11 mouse cellular contexts compared by ENCODE assay signal in the genomic region with DNA sequence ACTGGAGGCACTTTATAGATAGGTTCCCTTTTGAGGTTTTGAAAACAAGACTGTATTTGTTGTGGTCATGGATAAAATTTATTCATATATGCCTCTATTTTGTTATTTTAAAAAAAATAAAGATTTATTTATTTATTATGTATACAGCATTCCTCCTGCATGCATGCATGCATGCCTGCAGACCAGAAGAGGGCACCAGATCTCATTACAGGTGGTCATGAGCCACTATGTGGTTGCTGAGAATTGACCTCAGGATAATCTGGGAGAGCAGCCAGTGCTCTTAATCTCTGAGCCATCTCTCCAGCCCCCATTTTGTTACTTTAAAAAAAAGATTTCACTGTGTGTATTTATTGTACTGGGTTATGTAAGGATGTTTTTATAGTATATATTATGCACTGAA. TPM values are rescaled to one million over a fixed set of nuclear protein-coding genes. Genes with fewer than 3 reads are reported as not detected.
DNase-seq lines count a peak whose midpoint lies in the region; TF ChIP-seq lines count a peak whose summit lies in the region.
"Had no signal": no experiment of that assay in that cellular context is flagged by ENCODE, and none has a peak within 500 bp of the region (broad histone marks: within the 10 kb centered on the region; RNA-seq: fewer than 3 reads in every experiment).

No protein-coding gene starts in this region.

- no peak overlapping the region for H3K4me3 ChIP-seq in heart, embryonic 10.5 days
- H3K4me3 ChIP-seq in lung, adult 2 months (replicated peaks; ENCODE audit: extremely low read depth, low read depth, low read length), result no peak overlapping the region
- H3K4me3 ChIP-seq in cortical plate, adult 2 months (ENCODE audit: insufficient read depth, low read length), result no peak overlapping the region
- H3K4me3 ChIP-seq: embryonic facial prominence, embryonic 15.5 days; limb, embryonic 13.5 days; midbrain, embryonic 13.5 days had no signal

- TF ChIP-seq CTCF in lung, adult 2 months (IDR thresholded peaks at IDR 0.05; ENCODE audit: insufficient read depth, low read length), result peak; percentile 61
- peak; percentile 48 for TF ChIP-seq CTCF in cortical plate, adult 2 months (IDR thresholded peaks at IDR 0.05; ENCODE audit: extremely low read depth, insufficient read depth, low read length)

- H3K27me3 ChIP-seq in heart, embryonic 10.5 days (ENCODE audit: insufficient read depth, poor library complexity, severe bottlenecking), result no peaks in the 10 kb centered on the region
- H3K27me3 ChIP-seq: embryonic facial prominence, embryonic 15.5 days; limb, embryonic 13.5 days; midbrain, embryonic 13.5 days had no signal

- 0 out of 2 replicates have a peak, but pooled peaks cover under 1% of the 10 kb centered on the region for H3K4me1 ChIP-seq in heart, embryonic 10.5 days
- no peaks in the 10 kb centered on the region for H3K4me1 ChIP-seq in lung, adult 2 months (ENCODE audit: control insufficient read depth, insufficient read depth, low read length)
- no peaks in the 10 kb centered on the region for H3K4me1 ChIP-seq in cortical plate, adult 2 months (ENCODE audit: control insufficient read depth, insufficient read depth, low read length)
- H3K4me1 ChIP-seq: embryonic facial prominence, embryonic 15.5 days; limb, embryonic 13.5 days; midbrain, embryonic 13.5 days had no signal

- intact Hi-C loops in heart, postnatal 36 days (cut with DNase I), result loop anchor here (5.0 kb wide), 2 partner anchors 46 to 171 kb away; no protein-coding TSS in a partner anchor
- intact Hi-C loops in left cerebral cortex, postnatal 4 days (cut with DNase I), result no loop called here

- H3K36me3 ChIP-seq in heart, embryonic 10.5 days, result no peaks in the 10 kb centered on the region
- H3K36me3 ChIP-seq: embryonic facial prominence, embryonic 15.5 days; limb, embryonic 13.5 days; midbrain, embryonic 13.5 days had no signal

- H3K9me3 ChIP-seq in heart, embryonic 10.5 days, result no peaks in the 10 kb centered on the region
- H3K9me3 ChIP-seq: embryonic facial prominence, embryonic 15.5 days; midbrain, embryonic 13.5 days had no signal

- no peak for TF ChIP-seq POLR2A in lung, adult 2 months (IDR thresholded peaks at IDR 0.05; ENCODE audit: borderline replicate concordance, extremely low read depth, low read depth, low read length)
- TF ChIP-seq POLR2A in cortical plate, adult 2 months (IDR thresholded peaks at IDR 0.05; ENCODE audit: extremely low read depth, insufficient read depth, low read length), result no peak

- peak; percentile 28 for DNase-seq in heart, embryonic 10.5 days (ENCODE audit: low spot score)
- no peak for DNase-seq in heart, postnatal 36 days
- no peak for DNase-seq in lung, adult 2 months
- no peak for DNase-seq in lung, postnatal 4 days
- DNase-seq in ES-CJ7 (ENCODE audit: low read depth, low spot score), result peak; percentile 20
- DNase-seq in left cerebral cortex, postnatal 4 days, result no peak
- DNase-seq: gastrocnemius, postnatal 36 days had no signal

- no peak overlapping the region for H3K27ac ChIP-seq in heart, embryonic 10.5 days
- no peak overlapping the region for H3K27ac ChIP-seq in cortical plate, adult 2 months (ENCODE audit: insufficient read depth, low read length)
- H3K27ac ChIP-seq: embryonic facial prominence, embryonic 15.5 days; limb, embryonic 13.5 days; midbrain, embryonic 13.5 days had no signal

RNA-seq across cellular contexts. Expression of gene Klhl31, which starts 25.5 kb away (rescaled TPM):
- 35.8 and 68.3 TPM in 2 replicates for polyA plus RNA-seq in heart, embryonic 10.5 days (2016; fragmentation: Nextera tagmentation; extraction: Ambion mirVana)
- 100 to 1,000 TPM; 133 to 143 TPM for total RNA-seq in heart, postnatal 36 days (2021)
- polyA plus RNA-seq in lung, adult 2 months (2012; rRNA removed), result 0.32 and 2.5 TPM in 2 replicates
- 0.06 and 0.09 TPM in 2 replicates for polyA plus RNA-seq in cortical plate, adult 2 months (2012; rRNA removed)
- total RNA-seq in left cerebral cortex, postnatal 4 days (2021), result under 1 TPM; 0.18 TPM

Comparison
In these comparisons a context has a peak if more than half of its experiments do, and no peak if none do; other contexts are left out.
1. DNase-seq: peak in heart, embryonic 10.5 days (single experiment) and ES-CJ7 (single experiment); none in heart, postnatal 36 days (0 of 2), lung, adult 2 months (single experiment), lung, postnatal 4 days (0 of 2) and left cerebral cortex, postnatal 4 days (single experiment).
2. RNA of gene Klhl31, which starts 25.5 kb away (polyA plus RNA-seq): 35.8 to 68.3 TPM in heart, embryonic 10.5 days; 0.32 to 2.5 TPM in lung, adult 2 months and 0.06 to 0.09 TPM in cortical plate, adult 2 months; every median in the first group is over 10 times any median in the second.